Mouse (Mus musculus) limb, embryonic 15.5 days (tissue): ENCODE measurements around the gene Col4a2. TPM values are rescaled to one million over a fixed set of nuclear protein-coding genes. Genes with fewer than 3 reads are reported as not detected.

Experiments
- ATAC-seq: fragments of 200-750 bp; cut with Nextera tagmentation; 2 replicates; pipeline ENCODE4 v1.8.0; 2017; ENCODE audit warnings: low read depth, moderate TSS enrichment; ENCODE audit not compliant: insufficient number of reproducible peaks, low FRiP score, low TSS enrichment
- H3K27ac ChIP-seq: fragments of 300-500 bp; sonication (generic); 2 replicates; pipeline ENCODE4 v1.5.1; 2015; ENCODE audit warnings: moderate library complexity, mild to moderate bottlenecking, inconsistent platforms
- H3K27me3 ChIP-seq: fragments of 300-500 bp; sonication (generic); 2 replicates; pipeline ENCODE4 v1.6.1; 2015; ENCODE audit warnings: inconsistent platforms
- H3K36me3 ChIP-seq: fragments of 300-500 bp; sonication (generic); 2 replicates; pipeline ENCODE4 v1.6.1; 2015; ENCODE audit warnings: inconsistent platforms
- H3K4me1 ChIP-seq: fragments of 300-500 bp; sonication (generic); 2 replicates; pipeline ENCODE4 v1.6.1; 2015; ENCODE audit warnings: inconsistent platforms
- H3K4me2 ChIP-seq: fragments of 300-500 bp; sonication (generic); 2 replicates; pipeline ENCODE4 v1.6.1; 2015; ENCODE audit warnings: mild to moderate bottlenecking, inconsistent platforms
- H3K4me3 ChIP-seq: fragments of 300-500 bp; sonication (generic); 2 replicates; pipeline ENCODE4 v1.5.1; 2015; ENCODE audit warnings: mild to moderate bottlenecking, inconsistent platforms
- H3K9ac ChIP-seq: fragments of 300-500 bp; sonication (generic); 2 replicates; pipeline ENCODE4 v1.6.1; 2015; ENCODE audit warnings: inconsistent platforms
- H3K9me3 ChIP-seq: fragments of 300-500 bp; sonication (generic); 2 replicates; pipeline ENCODE4 v1.6.1; 2016; ENCODE audit warnings: inconsistent platforms
- WGBS: fragments of 180-500 bp; shearing (Covaris S2); methylation state at CpG from one replicate; pipeline ENCODE4 v1.1.7; 2015; 5-methylcytosine and 5-hydroxymethylcytosine counted together
- polyA plus RNA-seq: library from polyadenylated mRNA; unstranded; fragments of >200 nt; fragmentation: Nextera tagmentation; extraction: Ambion mirVana; gene quantifications from 2 replicates; pipeline ENCODE4 v1.2.1, GENCODE M21; 2015

The Col4a2 gene
- polyA plus RNA-seq, 1 experiment from 2014 or later = 77.4 TPM

- H3K4me2 ChIP-seq = no peak overlapping the region
- no peaks in the 10 kb centered on the region for H3K36me3 ChIP-seq
- ATAC-seq = no peak
- WGBS = 58% methylated on average over 7 of the region's 7 CpGs
- H3K27ac ChIP-seq = peak overlapping the region; percentile 47; the same call in 1 of the 2 replicates
- H3K4me3 ChIP-seq = no peak overlapping the region
- H3K4me1 ChIP-seq = peaks cover 45% of the 10 kb centered on the region
- no peak overlapping the region for H3K9ac ChIP-seq
- H3K9me3 ChIP-seq = no peaks in the 10 kb centered on the region
- no peaks in the 10 kb centered on the region for H3K27me3 ChIP-seq
Observed at GRCm38 (mm10) chr8:11396111-11396510, 83.5 kb downstream of the Col4a2 start.

GRCm38 (mm10) chr8:11397126-11397525 is 84.5 kb downstream of the Col4a2 start:
- no peak for ATAC-seq
- Histone ChIP-seq H3K4me1 (peaks cover 47% of the 10 kb centered on the region), H3K9ac (no peak overlapping the region), H3K27me3 (no peaks in the 10 kb centered on the region), H3K27ac (no peak overlapping the region), H3K9me3 (no peaks in the 10 kb centered on the region), H3K4me2 (no peak overlapping the region), H3K4me3 (no peak overlapping the region), H3K36me3 (no peaks in the 10 kb centered on the region)
- WGBS = 84% methylated on average over 9 of the region's 9 CpGs

- H3K9me3 ChIP-seq = no peaks in the 10 kb centered on the region
- H3K4me2 ChIP-seq = no peak overlapping the region
- no peak for ATAC-seq
- 52% methylated on average over 8 of the region's 8 CpGs for WGBS
- H3K4me3 ChIP-seq = no peak overlapping the region
- no peak overlapping the region for H3K9ac ChIP-seq
- H3K27ac ChIP-seq = peak overlapping the region; percentile 67
- H3K27me3 ChIP-seq = no peaks in the 10 kb centered on the region
- peaks cover 10% of the 10 kb centered on the region for H3K36me3 ChIP-seq
- H3K4me1 ChIP-seq = peaks cover 27% of the 10 kb centered on the region
Observed at GRCm38 (mm10) chr8:11399706-11400105, 87.1 kb downstream of the Col4a2 start.

GRCm38 (mm10) chr8:11400244-11400643 is 87.6 kb downstream of the Col4a2 start:
- 44% methylated on average over 8 of the region's 8 CpGs for WGBS
- H3K4me2 ChIP-seq = no peak overlapping the region
- no peak; the same call in 1 of the 2 replicates for ATAC-seq
- no peak overlapping the region for H3K9ac ChIP-seq
- peaks cover 10% of the 10 kb centered on the region for H3K36me3 ChIP-seq
- no peak overlapping the region for H3K4me3 ChIP-seq
- no peaks in the 10 kb centered on the region for H3K9me3 ChIP-seq
- peaks cover 27% of the 10 kb centered on the region for H3K4me1 ChIP-seq
- H3K27ac ChIP-seq = peak overlapping the region; percentile 67
- H3K27me3 ChIP-seq = no peaks in the 10 kb centered on the region

- Histone ChIP-seq H3K36me3 (peaks cover 10% of the 10 kb centered on the region), H3K27ac (no peak overlapping the region), H3K27me3 (no peaks in the 10 kb centered on the region), H3K9ac (no peak overlapping the region), H3K4me1 (peaks cover 35% of the 10 kb centered on the region), H3K4me3 (no peak overlapping the region), H3K4me2 (no peak overlapping the region), H3K9me3 (no peaks in the 10 kb centered on the region)
- ATAC-seq = no peak
- 91% methylated on average over 5 of the region's 5 CpGs for WGBS
Observed at GRCm38 (mm10) chr8:11401183-11401582, 88.6 kb downstream of the Col4a2 start.

- Histone ChIP-seq H3K27me3 (no peaks in the 10 kb centered on the region), H3K9ac (no peak overlapping the region), H3K27ac (no peak overlapping the region), H3K4me3 (no peak overlapping the region), H3K9me3 (no peaks in the 10 kb centered on the region), H3K4me2 (no peak overlapping the region), H3K36me3 (peaks cover 10% of the 10 kb centered on the region), H3K4me1 (peaks cover 35% of the 10 kb centered on the region)
- WGBS = 88% methylated on average over 4 of the region's 4 CpGs
- no peak for ATAC-seq
Observed at GRCm38 (mm10) chr8:11402220-11402619, 89.6 kb downstream of the Col4a2 start.

GRCm38 (mm10) chr8:11403813-11404212 is 91.2 kb downstream of the Col4a2 start:
- Histone ChIP-seq H3K9me3 (no peaks in the 10 kb centered on the region), H3K36me3 (peaks cover 21% of the 10 kb centered on the region), H3K27ac (no peak overlapping the region), H3K4me1 (peaks cover 31% of the 10 kb centered on the region), H3K4me3 (no peak overlapping the region), H3K9ac (no peak overlapping the region), H3K4me2 (no peak overlapping the region), H3K27me3 (no peaks in the 10 kb centered on the region)
- 82% methylated on average over 9 of the region's 9 CpGs for WGBS
- no peak for ATAC-seq

GRCm38 (mm10) chr8:11404614-11405013 is 92.0 kb downstream of the Col4a2 start:
- peaks cover 21% of the 10 kb centered on the region for H3K36me3 ChIP-seq
- 0 out of 2 replicates have a peak overlapping the region, but pooled peaks have one; percentile 0 for H3K27ac ChIP-seq
- no peak overlapping the region for H3K9ac ChIP-seq
- H3K27me3 ChIP-seq = no peaks in the 10 kb centered on the region
- H3K4me1 ChIP-seq = peaks cover 26% of the 10 kb centered on the region
- WGBS = 72% methylated on average over 4 of the region's 4 CpGs
- H3K4me2 ChIP-seq = no peak overlapping the region
- no peak overlapping the region for H3K4me3 ChIP-seq
- no peaks in the 10 kb centered on the region for H3K9me3 ChIP-seq
- ATAC-seq = no peak

- Histone ChIP-seq H3K27ac (peak overlapping the region; percentile 51), H3K4me3 (no peak overlapping the region), H3K36me3 (peaks cover 27% of the 10 kb centered on the region), H3K4me1 (peaks cover 15% of the 10 kb centered on the region), H3K9me3 (no peaks in the 10 kb centered on the region), H3K4me2 (no peak overlapping the region), H3K9ac (no peak overlapping the region), H3K27me3 (no peaks in the 10 kb centered on the region)
- ATAC-seq = peak; percentile 52; the same call in 1 of the 2 replicates
- 50% methylated on average over 13 of the region's 13 CpGs for WGBS
Observed at GRCm38 (mm10) chr8:11405722-11406481, 93.3 kb downstream of the Col4a2 start.

GRCm38 (mm10) chr8:11411504-11412124 is 99.0 kb downstream of the Col4a2 start:
- H3K4me1 ChIP-seq = peaks cover 25% of the 10 kb centered on the region
- H3K27me3 ChIP-seq = no peaks in the 10 kb centered on the region
- ATAC-seq = peak; percentile 47; the same call in 1 of the 2 replicates
- no peak overlapping the region for H3K4me3 ChIP-seq
- peaks cover 29% of the 10 kb centered on the region for H3K36me3 ChIP-seq
- no peaks in the 10 kb centered on the region for H3K9me3 ChIP-seq
- no peak overlapping the region for H3K4me2 ChIP-seq
- H3K9ac ChIP-seq = no peak overlapping the region
- H3K27ac ChIP-seq = 0 out of 2 replicates have a peak overlapping the region, but pooled peaks have one; percentile 19
- WGBS = 43% methylated on average over 12 of the region's 12 CpGs

- Histone ChIP-seq H3K9me3 (no peaks in the 10 kb centered on the region), H3K27me3 (no peaks in the 10 kb centered on the region), H3K9ac (no peak overlapping the region), H3K36me3 (peaks cover 33% of the 10 kb centered on the region), H3K27ac (0 out of 2 replicates have a peak overlapping the region, but pooled peaks have one; percentile 19), H3K4me3 (no peak overlapping the region), H3K4me1 (peaks cover 25% of the 10 kb centered on the region), H3K4me2 (no peak overlapping the region)
- 52% methylated on average over 5 of the region's 5 CpGs for WGBS
- no peak for ATAC-seq
Observed at GRCm38 (mm10) chr8:11412450-11412849, 99.8 kb downstream of the Col4a2 start.

GRCm38 (mm10) chr8:11414304-11414703 is 101.7 kb downstream of the Col4a2 start:
- no peak for ATAC-seq
- H3K27ac ChIP-seq = no peak overlapping the region
- no peaks in the 10 kb centered on the region for H3K9me3 ChIP-seq
- no peak overlapping the region for H3K4me3 ChIP-seq
- H3K4me1 ChIP-seq = peaks cover 29% of the 10 kb centered on the region
- H3K27me3 ChIP-seq = no peaks in the 10 kb centered on the region
- WGBS = 59% methylated on average over 8 of the region's 8 CpGs
- no peak overlapping the region for H3K4me2 ChIP-seq
- peaks cover 21% of the 10 kb centered on the region for H3K36me3 ChIP-seq
- no peak overlapping the region for H3K9ac ChIP-seq
